Mouse (Mus musculus) adrenal gland, postnatal 25 days (tissue): Measurements from ENCODE around the gene Rbbp5. TPM values are rescaled to one million over a fixed set of nuclear protein-coding genes. Genes with fewer than 3 reads are reported as not detected.
"Not testable (repeated sequence)": the region's sequence is repeated elsewhere in the genome, so short reads cannot be mapped to it uniquely, and the experiment has no call there.

ENCODE experiments used
- DNase-seq: peaks from one replicate; pipeline ENCODE4 v3.0.0; 2021; ENCODE audit warnings: mixed read lengths
- long read RNA-seq: library from polyadenylated mRNA; stranded (forward); transcript quantifications from one replicate; pipeline ENCODE4 v2.0.0, GENCODE M21; 2021
- total RNA-seq: library from RNA; stranded (reverse); gene quantifications from 2 replicates; pipeline ENCODE4 v1.2.3, GENCODE M21; 2021

Rbbp5 gene
- total RNA-seq = 36.5 and 42.1 TPM in 2 replicates
- long read RNA-seq, partial matches to known transcripts = 1 of 13 reads
- long read RNA-seq, other reads (novel, unspliced or antisense) = 8 of 13 reads

- DNase-seq = peak; percentile 85
Observed at GRCm38 (mm10) chr1:132476928-132477691, at the start of gene Rbbp5. Gene Rbbp5 (plus strand): TSS chr1:132477365.

GRCm38 (mm10) chr1:132430818-132431217 is 46.3 kb upstream of the Rbbp5 start:
- no peak for DNase-seq

- DNase-seq = peak; percentile 24
Observed at GRCm38 (mm10) chr1:132431716-132432115, 45.4 kb upstream of the Rbbp5 start.

- DNase-seq = no peak
Observed at GRCm38 (mm10) chr1:132433349-132433748, 43.8 kb upstream of the Rbbp5 start.

- no peak for DNase-seq
Observed at GRCm38 (mm10) chr1:132434032-132434431, 43.1 kb upstream of the Rbbp5 start.

DNA sequence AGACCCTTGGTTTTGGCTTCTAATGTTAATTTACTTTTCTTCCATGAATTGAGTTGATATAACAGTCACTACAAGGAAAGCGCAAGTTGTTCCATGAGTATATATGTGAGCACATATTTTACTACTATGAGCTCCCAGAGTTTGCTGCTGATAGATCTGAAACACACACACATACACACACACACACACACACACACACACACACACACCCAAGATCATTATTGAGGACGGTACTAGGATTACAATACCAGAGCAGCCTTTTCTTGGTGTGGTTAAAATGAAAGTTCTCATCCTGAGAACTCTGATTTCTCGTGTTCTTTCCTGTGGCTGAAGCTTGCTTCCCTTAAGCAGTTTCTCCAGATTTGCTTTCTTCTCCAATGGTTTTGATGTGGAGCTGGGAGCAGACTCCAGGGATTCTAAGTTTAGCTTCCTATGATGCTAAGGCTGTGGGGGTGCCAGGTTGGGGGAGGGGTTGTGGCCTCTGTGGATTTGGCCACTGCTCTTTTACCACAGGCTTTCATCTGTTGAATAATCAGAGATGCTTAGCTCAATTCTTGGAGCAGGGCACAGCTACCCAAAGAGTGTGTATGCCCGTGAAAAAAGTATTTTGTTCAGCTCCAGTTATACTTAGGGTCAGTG is 40.7 kb upstream of the Rbbp5 start:
- no peak for DNase-seq

DNA sequence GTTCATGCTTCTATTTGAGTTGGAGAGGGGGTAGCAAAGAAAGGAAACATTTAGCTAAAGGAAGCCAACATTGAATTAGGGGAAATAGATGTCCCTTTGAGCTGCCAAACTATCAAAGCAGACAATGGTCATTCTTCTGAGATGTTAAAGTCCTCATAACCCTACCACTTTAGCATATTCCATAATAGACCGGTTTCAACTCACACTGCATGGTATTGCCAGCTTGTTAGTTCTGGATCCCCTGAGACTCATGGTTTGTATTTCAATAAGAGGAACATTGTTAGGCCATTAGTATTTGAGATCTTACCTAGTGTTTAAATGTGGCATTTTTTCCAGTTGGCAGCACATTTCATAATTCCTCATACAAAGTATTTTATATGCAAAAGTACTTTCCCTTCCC is 40.2 kb upstream of the Rbbp5 start:
- DNase-seq = no peak

DNA sequence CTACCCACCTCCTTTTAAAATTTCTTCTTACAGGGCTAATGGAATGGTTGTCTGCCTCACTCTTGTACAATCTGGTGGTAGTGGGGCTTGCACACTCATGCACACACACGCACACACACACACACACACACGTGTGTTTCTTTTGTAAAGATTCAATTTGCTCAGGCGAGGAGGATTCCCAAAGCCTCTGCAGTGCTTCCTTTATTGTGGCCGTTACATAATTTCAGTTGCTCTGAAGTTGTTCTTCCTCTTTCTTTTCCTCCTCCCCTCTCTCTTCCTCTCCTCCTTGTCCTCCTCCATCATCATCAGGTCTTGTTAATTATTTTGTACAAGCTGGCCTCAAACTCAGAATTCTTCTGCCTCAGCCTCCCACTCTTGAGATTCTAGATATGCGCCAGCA is 39.8 kb upstream of the Rbbp5 start:
- DNase-seq = no peak

DNA sequence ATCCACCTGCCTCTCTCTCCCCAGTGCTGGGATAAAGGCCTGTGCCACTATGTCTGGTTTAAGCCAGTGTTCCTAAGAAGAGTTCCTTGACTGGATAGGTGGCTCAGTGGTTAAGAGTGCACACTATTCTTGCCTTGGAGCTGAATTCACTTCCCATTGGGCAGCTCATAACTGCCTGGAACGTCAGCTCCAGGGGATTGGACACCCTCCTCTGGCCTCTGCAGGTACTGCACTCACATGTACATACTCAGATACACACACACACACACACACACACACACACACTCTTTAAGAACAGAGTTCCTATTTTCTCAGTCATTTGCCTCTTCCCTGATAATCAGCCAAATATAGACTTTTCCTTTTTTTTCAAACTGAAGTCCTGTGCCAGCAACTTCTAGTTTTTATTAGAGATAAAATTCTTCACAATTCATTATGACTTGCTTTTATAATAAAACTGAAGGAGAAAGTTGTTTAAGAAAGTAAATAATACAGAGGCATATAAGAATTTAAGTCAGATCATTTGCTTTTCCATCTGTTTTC is 36.2 kb upstream of the Rbbp5 start:
- no peak for DNase-seq

DNA sequence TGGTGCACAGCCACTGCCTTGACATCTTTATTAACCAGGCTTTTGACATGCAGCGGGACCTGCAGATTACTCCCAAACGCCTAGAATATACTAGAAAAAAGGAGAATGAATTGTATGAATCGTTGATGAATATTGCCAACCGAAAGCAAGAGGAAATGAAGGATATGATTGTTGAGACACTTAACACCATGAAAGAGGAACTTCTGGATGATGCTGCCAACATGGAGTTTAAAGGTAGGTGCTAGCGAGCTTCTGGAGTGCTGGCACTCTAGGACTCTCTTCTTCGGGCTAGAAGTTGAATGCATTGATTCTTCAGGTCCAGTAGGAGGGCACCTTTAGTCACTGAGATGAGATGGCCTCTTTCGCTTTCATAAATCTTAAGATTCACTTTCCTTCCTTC is 27.4 kb upstream of the Rbbp5 start:
- DNase-seq = no peak

DNA sequence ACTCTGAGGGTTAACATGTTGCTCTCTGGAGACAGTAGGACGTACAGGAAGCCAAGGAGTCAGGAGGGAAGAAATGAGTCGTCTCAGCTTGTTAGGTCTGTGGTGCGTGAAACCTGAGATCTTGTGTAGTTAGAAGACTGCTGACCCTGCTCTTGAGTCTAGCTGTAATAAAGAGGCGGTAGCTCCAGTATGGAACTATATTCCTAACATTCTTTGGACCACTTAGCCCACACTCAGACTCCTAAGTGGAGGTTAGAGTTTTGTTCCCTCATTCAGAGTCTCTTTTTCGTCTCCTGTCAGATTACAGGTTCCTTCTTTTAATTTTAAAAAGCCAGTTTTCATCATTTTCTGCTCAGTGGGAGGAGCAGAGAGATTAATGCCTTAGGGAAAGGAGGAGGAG is 12.5 kb upstream of the Rbbp5 start:
- DNase-seq = no peak

GRCm38 (mm10) chr1:132468926-132469325 is 8.2 kb upstream of the Rbbp5 start:
- peak; percentile 50 for DNase-seq

- DNase-seq = no peak
Observed at GRCm38 (mm10) chr1:132469519-132469918, 7.6 kb upstream of the Rbbp5 start.

- not testable (repeated sequence) for DNase-seq
Observed at GRCm38 (mm10) chr1:132470031-132470430, 7.1 kb upstream of the Rbbp5 start.

DNA sequence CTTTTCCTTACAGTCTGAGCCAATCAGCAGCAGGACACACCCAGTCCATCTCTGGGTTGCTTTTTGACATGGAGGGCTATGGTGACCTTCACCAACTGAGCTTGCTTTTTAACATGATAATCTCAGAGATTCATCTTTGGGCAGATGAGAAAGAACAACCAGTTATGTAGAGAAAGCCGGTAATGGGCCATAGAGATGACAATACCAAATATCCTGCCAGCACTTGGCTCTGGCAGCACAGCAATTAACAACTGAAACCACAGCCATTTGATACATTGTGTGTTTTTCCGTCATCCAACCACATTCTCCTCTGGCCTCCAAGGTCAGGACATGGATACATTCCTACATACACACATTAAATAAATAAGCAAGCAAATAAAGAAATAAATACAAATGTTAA is 6.1 kb upstream of the Rbbp5 start:
- no peak for DNase-seq

DNA sequence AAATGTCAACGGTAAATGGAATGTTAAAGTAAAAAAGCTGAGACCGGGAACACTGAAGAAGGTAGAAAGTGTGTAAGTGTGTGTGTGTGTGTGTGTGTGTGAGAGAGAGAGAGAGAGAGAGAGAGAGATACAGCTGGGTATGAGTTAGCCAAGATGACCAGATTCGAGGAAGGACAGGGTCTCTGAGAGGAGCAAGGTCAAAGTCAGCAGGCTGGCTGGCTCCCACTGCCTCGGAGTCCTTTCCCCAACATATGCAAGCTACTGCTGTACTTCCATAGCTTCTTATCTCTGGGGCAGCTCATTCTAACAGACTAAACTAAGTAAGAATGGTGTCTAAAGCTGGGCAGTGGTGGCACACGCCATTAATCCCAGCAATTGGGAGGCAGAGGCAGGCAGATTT is 5.7 kb upstream of the Rbbp5 start:
- no peak for DNase-seq

- no peak for DNase-seq
Observed at GRCm38 (mm10) chr1:132472537-132472936, 4.6 kb upstream of the Rbbp5 start.

GRCm38 (mm10) chr1:132474496-132474895 is 2.7 kb upstream of the Rbbp5 start:
- DNase-seq = no peak

DNA sequence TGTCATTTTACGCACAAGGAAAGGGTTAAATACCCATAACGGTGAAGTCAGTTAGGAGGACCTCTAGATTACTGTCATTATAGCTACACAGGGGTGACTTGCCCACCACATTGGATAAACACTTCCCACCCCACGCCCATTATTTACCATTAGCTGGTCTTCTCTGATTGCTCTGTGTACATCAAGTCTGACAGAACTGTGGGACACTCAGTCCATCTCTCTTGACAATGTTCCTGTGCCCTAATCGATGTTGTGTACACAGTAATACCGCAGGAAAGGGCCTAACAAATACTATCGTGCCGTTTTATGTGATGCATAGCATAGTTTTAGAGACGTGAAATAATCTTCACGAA is 614 bp upstream of the Rbbp5 start:
- no peak for DNase-seq

- no peak for DNase-seq
Observed at GRCm38 (mm10) chr1:132479438-132479837, 2.3 kb downstream of the Rbbp5 start.

DNA sequence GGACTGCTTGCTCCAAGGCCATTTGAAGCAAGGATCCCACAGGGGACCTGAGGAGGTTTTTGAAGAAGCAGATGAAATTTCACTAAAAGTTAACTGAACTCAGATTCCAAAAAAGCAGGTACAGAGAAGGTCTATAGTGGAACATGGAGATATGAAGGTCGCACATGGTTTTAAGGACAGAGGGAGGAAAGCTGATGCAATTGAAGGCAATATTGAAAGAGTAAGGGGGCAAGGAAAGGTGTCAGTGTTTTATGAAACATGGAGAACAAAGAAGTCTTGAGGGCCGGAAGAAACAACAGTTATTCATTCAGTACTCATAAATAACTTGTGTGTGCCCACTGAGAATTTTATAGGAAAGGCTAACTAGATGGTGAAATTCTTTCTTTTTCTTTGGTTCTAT is 4.5 kb downstream of the Rbbp5 start:
- no peak for DNase-seq

DNA sequence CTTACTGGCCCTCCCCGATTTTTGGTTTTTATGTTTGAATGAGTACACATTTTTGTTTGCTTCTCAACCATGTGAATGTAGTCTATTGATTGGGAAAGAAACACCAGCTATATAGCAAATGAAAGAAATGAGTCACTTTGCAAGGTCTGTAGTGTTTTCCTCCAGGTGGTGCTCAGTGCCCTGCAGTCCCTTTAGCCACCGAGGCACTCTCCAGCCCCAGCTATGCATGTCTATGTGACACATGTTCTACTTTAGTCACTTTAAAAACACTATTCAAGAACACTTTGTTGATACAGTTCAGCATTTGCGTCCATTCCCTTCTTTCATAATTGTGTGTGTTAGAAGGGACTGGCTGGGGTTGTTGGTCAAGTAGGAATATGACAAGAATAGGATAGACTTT is 6.1 kb downstream of the Rbbp5 start:
- no peak for DNase-seq

DNA sequence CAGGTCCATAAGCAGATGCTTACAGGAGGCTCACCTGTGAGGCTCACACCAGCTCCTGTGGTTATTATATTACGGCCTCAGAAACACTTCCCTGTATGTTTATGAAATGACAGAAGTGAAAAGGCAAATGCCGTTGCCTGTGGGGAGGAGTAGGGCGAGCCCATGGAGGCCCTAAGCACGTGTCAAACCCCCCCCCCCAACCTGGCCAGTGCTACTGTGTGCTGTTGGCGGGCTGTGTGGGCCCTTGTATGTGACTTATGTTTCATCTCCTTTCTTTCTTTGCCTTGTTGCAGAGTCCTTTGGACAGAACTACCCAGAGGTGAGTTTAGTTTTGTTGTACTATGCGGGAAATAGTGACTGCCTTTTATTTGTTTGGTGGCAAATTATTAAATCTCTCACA is 6.6 kb downstream of the Rbbp5 start:
- DNase-seq = no peak

DNA sequence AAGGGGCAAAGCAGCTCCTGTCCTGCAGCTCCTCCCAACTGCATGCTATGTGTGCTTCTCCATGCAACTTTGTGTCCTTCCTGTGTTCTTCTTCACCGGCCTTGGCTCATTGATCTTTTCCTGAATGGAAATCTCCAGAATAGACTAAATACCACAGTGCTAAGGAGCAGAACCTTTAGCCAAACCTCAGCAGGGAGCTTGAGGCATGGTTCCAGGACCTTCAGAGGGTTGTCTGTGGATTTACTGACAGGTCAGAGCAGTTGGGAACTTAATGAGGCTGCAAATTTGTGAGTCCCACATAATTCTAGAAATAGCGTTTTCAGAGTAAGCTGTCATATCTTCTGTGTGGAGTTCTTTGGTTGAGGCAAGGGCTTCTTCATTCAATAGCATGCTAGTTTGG is 23.4 kb downstream of the Rbbp5 start:
- no peak for DNase-seq
